Mouse (Mus musculus) heart, postnatal 4 days (tissue): ENCODE data around the gene Zkscan14. TPM values are rescaled to one million over a fixed set of nuclear protein-coding genes. Genes with fewer than 3 reads are reported as not detected.

ENCODE experiments used
- DNase-seq: peaks from one replicate; pipeline ENCODE4 v3.0.0; 2021
- total RNA-seq, 2 experiments: library from RNA; stranded (reverse); gene quantifications; 2 replicates each; pipeline ENCODE4 v1.2.3; 2021

The Zkscan14 gene
- total RNA-seq, 2 experiments from 2014 or later = 4.1 to 4.6 TPM

DNA sequence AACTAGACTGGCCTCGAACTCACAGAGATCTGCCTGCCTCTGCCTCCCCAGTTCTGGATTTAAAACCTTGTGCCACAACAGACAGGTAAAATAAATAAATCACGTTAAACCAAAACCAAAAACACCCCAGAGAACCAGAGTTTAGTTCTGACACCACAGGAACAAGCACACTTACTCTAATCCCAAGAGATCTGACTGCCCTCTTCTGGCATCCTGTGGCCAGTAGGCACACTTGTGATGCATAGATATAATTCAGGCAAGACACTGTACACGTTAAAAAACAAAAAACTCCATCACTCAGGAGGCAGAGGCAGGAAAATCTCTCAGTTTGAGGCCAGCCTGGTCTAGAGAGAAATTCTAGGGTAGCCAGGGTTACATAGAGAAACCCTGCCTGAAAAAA, 778 bp upstream of the Zkscan14 start:
- no peak for DNase-seq

DNA sequence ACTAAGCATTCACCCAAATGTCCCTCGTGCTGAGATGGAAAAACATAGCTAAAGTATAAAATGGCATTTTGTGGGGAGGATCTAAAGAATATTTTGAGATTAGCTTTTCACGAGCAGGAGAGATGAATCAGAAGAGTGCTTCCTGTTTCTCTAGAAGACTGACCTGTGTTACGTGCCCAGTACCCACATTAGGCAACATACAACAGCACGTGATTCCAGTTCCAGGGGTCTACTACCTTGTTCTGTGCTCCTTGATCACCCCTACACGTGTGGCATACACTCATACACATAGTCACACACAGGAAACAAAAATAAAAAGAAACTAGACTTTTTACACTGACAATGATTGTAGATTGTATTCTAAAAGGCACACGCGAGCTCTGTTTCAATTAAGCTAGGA, 1.3 kb downstream of the Zkscan14 start:
- no peak for DNase-seq

DNA sequence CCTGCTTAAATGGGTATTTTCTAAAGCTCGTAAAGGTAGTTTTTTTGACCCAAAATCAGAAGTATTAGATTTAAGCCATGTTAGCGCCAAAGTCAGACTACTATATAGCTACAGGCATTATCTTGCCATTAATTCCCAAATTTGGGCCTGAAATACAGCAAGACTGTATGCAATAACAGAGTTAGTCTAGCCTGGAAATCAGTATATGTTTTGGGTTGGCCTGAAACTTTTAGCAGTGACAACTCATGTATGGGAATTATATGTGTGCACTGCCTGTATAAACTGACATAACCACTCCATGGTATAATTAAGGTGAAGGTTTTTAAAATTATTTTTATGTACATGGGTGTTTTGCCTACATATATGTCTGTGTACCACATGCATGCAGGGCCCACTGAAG, 9.7 kb downstream of the Zkscan14 start, which contains the start of gene Atp5j2:
TSS of gene Atp5j2 (minus strand) at position 101 of the 400 bp plus-strand sequence.
- no peak for DNase-seq

DNA sequence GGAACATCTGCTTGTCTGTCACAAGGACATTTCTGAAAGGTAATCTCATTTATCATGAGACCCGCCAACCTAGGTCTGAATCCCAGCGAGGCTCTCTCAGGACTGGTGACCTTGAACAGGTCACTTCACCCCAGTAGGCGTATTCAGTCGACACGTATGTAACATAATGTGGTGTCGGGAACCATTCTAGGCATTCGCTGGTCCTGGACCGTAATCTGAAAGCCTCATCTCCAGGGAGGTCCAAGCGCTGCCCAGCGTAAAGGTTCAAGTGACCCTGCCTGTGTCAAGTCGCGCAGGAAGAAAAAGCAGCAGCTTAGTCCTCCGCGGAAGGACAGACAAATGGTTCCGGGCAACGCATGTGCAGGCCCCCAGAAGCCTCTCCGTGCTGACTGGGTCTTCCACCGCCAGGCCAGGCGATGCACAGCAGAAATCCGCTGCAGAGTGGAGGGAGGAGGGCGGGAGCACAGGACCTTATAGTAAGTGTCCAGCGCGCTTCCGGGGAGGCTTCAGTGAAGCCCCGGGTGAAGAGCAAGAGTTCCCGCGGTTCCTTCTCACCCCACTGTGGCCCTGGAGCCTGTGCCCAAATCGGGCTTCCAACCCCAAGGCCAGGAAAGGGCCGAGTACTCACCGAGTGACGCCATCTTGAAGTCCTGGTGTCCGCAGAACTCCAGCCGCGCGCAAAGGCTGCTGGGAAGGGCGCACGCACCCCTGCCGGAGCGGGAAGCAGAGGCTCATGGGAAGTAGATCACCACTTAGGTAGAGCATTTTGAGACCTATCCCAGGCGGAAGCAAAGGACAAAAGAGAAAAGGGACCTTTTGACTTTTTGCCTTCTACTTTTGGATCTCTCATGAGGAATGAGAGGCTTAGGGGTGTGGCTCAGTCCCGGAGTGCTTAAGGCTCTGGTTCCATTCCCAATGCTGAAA, 10.5 kb downstream of the Zkscan14 start:
- DNase-seq = peak; percentile 93

DNA sequence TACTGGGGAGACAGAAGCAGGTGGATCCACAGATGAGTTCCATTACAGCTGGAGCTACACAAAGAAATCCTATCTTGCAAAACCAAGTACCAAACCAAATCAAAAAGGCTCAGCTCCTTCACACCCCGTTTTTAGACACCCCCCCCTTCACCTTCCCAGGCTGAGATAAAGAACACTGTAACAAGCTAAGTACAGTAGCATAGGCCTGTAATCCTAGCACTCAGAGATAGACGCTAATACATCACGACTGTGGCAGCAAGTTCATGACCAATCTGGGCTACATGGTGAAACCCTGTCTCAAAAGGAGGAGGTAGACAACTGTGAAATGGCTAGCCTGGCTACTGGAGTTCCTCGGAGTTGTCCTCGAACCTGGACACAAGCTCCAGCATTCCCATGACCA, 11.3 kb downstream of the Zkscan14 start:
- DNase-seq = no peak

DNA sequence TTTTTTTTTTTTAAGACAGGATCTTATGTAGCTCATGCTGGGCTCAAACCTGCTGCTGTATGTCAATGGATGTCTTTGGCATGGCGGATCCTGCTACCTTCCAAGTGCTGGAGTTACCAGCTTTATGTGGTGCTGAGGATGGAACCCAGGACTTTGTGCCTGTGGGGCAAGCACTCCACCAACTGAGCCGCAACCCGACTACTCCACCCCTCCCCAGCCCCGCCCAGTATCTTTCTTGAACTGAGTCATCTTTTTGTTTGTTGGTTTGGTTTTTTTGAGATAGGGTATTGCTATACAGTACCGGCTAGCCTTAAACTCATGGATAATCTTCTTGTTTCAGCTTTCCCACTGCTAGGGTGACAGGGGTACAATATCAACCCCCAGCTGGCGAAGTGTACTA, 12.3 kb downstream of the Zkscan14 start:
- no peak for DNase-seq

DNA sequence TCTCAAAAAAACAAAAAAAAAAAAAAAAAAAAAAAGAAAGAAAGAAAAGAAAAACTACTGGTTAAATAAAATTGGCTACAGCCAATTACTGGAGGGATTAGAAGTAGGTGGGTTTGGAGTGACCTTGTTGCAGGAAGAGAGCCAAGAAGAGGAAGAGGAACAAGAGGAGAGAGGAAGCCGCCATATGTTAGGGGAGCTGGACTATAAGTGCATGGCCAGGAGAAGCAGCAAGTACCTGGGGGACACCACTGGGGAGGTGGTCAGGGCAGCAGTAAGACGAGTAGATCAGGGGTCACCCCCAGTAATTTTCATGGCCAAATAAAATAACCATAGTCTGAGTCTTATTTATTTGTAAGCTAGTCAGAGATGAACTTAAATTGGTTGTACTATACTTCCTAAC, 16.4 kb downstream of the Zkscan14 start:
- no peak for DNase-seq

DNA sequence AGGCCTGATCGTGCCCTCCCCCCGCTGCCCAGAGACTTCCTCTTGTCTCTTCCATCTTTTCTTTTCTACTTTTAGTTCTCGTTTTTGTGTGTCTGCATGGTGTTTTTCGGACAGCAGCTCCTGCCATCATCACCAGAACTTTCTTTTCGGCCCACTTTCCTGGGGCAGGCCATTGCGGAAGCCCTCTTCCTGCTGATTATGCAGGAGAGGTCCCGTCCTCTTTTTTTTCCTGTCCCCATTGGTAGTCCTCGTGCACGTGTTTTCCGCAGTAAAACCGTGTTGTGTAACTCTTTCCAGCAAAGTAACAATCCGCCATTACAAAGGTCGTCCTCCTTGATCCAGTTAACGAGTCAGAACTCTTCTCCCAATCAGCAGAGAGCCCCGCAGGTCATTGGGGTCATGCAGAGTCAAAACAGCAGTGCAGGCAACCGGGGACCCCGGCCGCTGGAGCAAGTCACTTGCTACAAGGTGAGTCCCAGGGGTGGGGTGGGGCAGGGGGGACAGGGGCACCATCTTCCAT, 23.1 kb downstream of the Zkscan14 start:
- no peak for DNase-seq

DNA sequence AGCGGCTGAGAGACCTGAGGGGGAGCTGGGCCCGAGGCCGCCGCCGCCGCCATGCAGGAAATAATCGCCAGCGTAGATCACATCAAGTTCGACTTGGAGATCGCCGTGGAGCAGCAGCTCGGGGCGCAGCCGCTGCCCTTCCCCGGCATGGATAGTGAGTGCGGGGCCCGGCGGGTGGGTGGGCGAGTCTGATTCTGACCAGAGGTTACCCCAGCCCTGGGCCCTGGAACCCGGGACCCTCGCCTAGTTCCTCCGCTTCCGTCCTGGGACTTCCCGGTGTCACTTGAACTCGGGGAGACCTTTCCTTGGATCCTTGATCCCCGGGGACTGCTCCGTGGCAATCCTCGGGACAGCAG, 34.4 kb downstream of the Zkscan14 start:
- DNase-seq = no peak

DNA sequence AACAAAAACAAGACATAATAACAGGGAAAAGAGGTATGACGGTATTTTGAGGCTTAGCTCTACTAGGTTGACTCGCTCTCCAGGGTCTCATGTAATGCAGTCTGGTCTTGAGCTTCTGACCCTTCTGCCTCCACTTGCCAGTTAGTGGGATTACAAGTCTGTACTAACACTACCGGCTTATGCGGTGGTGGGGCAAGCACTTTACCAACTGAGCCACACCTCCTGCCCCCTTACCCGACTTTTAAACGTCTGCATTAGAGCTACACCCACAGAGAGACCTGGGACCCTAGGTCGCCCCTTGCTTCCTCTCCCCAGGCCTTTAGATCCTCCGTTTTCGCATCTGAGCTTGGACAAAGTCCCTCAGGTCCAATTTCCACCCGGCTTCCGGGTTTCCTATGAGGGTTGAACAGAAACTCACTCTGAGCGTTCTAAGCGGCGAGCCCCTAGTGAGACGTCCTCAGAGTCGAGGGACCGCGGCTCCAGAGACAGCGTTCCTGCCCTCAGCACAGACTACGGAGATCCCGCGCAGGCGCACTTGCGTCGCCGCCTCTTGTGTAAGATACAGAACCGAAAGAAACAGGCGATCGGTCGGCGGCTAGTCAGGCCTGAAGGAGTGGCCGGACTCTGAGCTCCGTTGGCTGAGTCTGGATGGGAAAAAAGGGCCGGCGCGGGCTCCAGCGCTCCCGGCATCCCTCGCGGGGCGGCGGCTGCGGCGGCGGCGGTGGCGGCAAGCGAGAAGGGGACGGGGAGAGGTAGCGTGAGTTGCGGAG, 34.9 kb downstream of the Zkscan14 start, which contains the start of the genes Ptcd1 and Cpsf4:
TSS of gene Ptcd1 (minus strand) at position 573 of the 770 bp plus-strand sequence.
TSS of gene Cpsf4 (plus strand) at position 678 of the 770 bp plus-strand sequence.
- DNase-seq = peak; percentile 99

DNA sequence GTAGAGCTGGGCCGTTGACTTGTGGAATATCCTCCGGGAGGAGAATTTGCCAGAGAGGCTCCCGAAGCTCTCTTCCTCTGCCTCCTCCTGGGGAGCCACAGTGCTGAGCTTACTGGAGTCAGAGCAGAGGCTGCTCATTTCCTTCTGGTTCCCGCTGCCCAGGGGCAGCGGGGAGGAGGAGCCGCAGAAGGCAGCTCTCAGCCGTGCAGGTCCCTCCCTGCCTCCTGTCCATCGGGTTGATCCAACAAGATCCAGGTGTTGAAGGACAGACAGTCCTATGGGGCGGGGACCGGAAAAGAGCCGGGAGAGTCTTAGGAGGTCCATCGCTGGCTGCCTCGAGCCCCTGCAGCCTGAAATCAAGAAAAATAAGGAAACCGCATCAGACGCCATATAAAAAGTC, 36.5 kb downstream of the Zkscan14 start:
- DNase-seq = no peak

DNA sequence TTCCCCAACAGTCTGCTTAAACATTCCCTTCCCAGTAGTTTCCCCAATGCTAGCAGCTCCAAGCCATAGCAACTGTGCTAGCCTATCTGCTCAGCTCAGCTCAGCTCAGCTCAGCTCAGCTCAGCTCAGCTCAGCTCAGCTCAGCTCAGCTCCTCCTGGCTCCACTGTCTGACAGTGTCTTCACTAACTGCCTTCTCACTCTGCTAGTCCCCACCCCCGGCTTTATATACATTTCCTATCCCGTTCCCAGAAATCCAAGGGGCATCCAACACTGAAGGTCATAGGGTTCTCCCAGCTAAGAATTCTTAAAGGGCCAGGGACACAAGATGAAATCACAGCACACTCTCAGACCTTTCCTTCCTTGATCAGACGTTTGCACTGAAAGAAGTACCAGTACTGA, 37.0 kb downstream of the Zkscan14 start:
- no peak for DNase-seq

DNA sequence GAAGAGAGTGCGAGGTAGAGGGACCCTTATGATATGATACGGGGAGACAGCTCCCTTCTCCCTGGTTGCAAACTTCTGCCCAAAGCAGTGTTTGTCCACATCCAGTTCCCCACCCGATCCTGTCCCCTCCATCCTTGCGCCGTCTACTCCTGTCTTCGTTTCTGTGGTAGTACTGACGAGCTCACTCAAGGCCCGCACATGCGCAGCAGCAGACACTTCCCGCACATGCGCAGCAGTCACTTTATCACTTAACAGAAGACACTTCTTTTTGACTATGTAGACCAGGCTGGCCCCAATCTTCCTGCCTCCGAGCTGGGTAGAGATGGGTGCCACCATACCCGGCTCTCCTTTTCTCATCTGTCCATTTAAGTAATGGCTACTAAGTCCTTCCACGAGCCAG, 40.3 kb downstream of the Zkscan14 start:
- no peak for DNase-seq

DNA sequence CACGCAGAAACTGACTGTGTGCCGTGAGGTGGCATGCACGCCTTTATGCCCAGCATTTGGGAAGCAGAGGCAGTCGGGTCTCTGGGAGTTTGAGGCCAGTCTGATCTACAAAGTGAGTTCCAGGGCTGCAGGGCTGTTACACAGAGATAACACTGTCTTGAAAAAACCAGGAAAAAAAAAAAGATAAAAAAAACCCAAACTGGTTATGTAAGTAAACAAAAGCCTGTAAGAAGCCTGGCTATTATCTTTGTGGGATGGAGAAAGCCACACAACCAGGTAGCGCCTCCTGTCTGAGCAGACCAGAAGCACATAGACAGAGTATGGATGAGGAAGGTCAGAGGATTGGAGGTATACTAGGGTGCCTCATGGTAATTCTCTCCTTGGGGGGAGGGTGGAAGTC, 49.0 kb downstream of the Zkscan14 start:
- DNase-seq = no peak

DNA sequence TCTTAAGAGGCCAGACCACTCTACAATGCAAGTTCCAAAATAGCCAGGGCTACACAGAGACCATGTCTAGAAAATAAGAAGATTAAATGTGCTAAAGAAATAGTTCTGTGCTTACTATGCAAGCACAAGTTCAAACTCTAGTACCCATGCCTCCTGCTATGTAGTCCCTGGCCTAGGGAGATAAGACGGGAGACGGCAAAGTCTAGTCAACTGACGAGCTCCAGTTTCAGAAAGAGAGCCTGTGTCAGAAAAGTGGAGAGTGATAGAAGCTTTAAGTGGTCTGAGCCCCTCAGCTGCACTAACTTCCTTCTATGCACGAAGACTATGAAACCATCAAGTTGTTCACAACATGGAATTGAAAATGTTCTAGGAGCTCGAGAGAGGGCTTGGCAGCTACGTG, 52.4 kb downstream of the Zkscan14 start:
- DNase-seq = no peak

DNA sequence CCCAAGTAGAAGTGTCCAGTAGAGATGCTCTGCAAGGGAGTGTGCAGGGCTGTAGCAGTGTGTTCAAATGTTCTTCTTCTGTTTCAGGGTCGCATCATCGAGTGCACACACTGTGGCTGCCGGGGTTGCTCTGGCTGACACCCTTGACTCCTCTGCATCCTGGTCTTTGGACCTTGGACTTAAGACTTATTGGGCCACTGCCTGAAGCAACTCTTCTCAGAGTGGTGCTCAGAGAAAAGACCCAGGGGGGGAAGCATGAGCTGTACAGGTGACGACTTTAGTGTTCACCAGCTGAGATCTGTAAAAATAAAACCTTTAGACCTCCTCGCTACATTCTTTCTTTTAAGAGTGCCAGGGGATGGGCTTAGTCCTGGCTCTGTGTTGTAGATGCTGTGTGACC, 53.9 kb downstream of the Zkscan14 start:
- DNase-seq = no peak

Other genes with a start within 250 kb of the Zkscan14 start
- gene Smurf1, start 236.0 kb downstream of the Zkscan14 start, total RNA-seq = 10 to 100 TPM; 34.0 to 36.3 TPM
- not detected for gene Gm4871, start 169.1 kb downstream of the Zkscan14 start, total RNA-seq
- gene 1700018F24Rik, start 158.9 kb downstream of the Zkscan14 start, total RNA-seq = not detected
- gene Arpc1a, start 118.0 kb downstream of the Zkscan14 start, total RNA-seq = 10 to 100 TPM; 71.9 to 78.2 TPM
- not detected for gene Kpna7, start 117.8 kb downstream of the Zkscan14 start, total RNA-seq
- 100 to 1,000 TPM; 123 to 125 TPM for gene Arpc1b, start 87.7 kb downstream of the Zkscan14 start, total RNA-seq
- 10 to 100 TPM; 67.6 to 67.7 TPM for gene Pdap1, start 61.6 kb downstream of the Zkscan14 start, total RNA-seq
- gene Bud31, start 61.5 kb downstream of the Zkscan14 start, total RNA-seq = 10 to 100 TPM; 82.7 to 88.9 TPM
- gene Ptcd1, start 34.8 kb downstream of the Zkscan14 start, total RNA-seq = 10 to 100 TPM; 18.6 to 21.7 TPM
- gene Cpsf4, start 34.7 kb downstream of the Zkscan14 start, total RNA-seq = 10 to 100 TPM; 16.6 to 17.5 TPM
- gene Atp5j2, start 9.8 kb downstream of the Zkscan14 start, total RNA-seq = 100 to 1,000 TPM; 760 to 785 TPM
- gene Zkscan5, start 2.7 kb upstream of the Zkscan14 start, total RNA-seq = 10 to 100 TPM; 16.5 to 17.7 TPM
- 10 to 100 TPM; 31.7 to 33.7 TPM for gene Zfp655, start 29.8 kb upstream of the Zkscan14 start, total RNA-seq
- gene Zscan25, start 78.6 kb upstream of the Zkscan14 start, total RNA-seq = 10 to 100 TPM; 15.4 to 15.9 TPM
- gene Cyp3a57, start 143.4 kb upstream of the Zkscan14 start, total RNA-seq = not detected